Mouse (Mus musculus): ENCODE measurements around the gene Ypel5. TPM values are rescaled to one million over a fixed set of nuclear protein-coding genes. Genes with fewer than 3 reads are reported as not detected.

The Ypel5 gene
- polyA plus RNA-seq, 2 experiments from 2014 or later = 70.4 to 82.8 TPM

Other genes starting within 250 kb of the Ypel5 start
- gene Alk, start 231.8 kb upstream of the Ypel5 start, polyA plus RNA-seq (2017; shearing (Covaris generic)) = under 1 TPM in 1 of 2 experiments, not detected in 1; 0.05 TPM
- 10 to 100 TPM; 22.7 to 38.5 TPM for gene Lbh, start 81.9 kb downstream of the Ypel5 start, polyA plus RNA-seq (2017; shearing (Covaris generic))

Data from CD4-positive, CD25-positive, alpha-beta regulatory T cell, adult 4 months (primary cell).